Mouse (Mus musculus): ENCODE results near the gene Rps16. TPM values are rescaled to one million over a fixed set of nuclear protein-coding genes. Genes with fewer than 3 reads are reported as not detected.

The Rps16 gene
- total RNA-seq, 2 experiments from 2014 or later, result 489 to 520 TPM

GRCm38 (mm10) chr7:28341381-28341780, 9.1 kb upstream of the Rps16 start:
- intact Hi-C loops (cut with DNase I), result no loop called here
- DNase-seq (ENCODE audit: low spot score), result no peak

GRCm38 (mm10) chr7:28344637-28345036, 5.8 kb upstream of the Rps16 start:
- intact Hi-C loops (cut with DNase I), result loop anchor here (5.0 kb wide), 1 partner anchor 67 kb away; the partner anchor contains the start of gene Eid2b
- no peak for DNase-seq (ENCODE audit: low spot score)

- intact Hi-C loops (cut with DNase I), result loop anchor here (5.0 kb wide), 1 partner anchor 70 kb away; the partner anchor contains the start of gene Eid2b
These were observed 2.7 kb upstream of the Rps16 start for GRCm38 (mm10) chr7:28347746-28348145.

DNA sequence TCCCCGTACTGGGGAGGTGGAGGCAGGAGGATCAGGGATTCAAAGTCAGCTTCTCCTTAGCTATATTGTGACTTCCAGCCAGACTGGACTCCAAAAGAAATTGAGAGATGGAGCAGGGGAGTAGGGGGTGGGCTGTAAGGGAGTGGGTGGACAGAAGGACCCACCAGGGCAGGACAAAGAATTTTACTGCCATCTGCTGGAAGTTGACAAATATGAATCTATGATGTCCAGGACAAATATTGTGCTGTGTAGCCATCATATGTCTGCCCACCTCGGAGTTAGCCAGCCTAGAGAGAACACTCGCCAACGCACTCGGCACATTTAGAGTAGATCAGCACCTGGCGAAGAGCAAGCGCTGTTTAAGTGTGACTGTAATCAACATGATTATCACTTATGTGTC, 1.9 kb upstream of the Rps16 start:
- DNase-seq (ENCODE audit: low spot score), result no peak

More at GRCm38 (mm10) chr7:28347746-28348145, 2.7 kb upstream of the Rps16 start:
- DNase-seq (ENCODE audit: low spot score), result no peak

DNA sequence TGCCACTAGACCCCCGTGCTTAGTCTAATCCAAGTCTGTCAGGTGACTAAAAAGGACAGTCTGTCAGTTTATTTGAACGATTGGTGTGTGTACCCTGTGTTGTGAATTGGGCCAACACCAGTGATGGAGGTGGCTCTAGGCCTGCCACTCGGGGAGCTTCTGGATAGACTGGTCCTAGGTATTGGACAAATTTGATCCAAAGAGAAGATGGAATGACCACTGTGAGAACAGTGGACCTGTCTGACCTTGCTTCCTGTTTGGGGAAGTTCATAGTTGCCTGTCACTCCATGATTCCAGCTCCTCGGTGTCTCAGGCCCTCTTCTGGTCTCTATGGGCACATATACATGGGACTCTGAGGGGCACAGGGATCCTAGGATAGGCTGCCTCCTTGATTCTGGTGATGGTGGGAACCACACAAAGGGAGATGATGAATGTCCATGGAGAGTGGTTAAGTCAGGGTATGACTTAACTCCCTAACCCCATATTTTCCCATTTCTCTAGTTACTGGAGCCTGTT, 1.3 kb downstream of the Rps16 start:
- no peak for DNase-seq (ENCODE audit: low spot score)
- intact Hi-C loops (cut with DNase I), result loop anchor here (2.0 to 5.0 kb wide), 2 partner anchors 19 to 86 kb away; partner anchors contain the start of gene Gmfg

More for the DNA sequence above, 1.9 kb upstream of the Rps16 start:
- intact Hi-C loops (cut with DNase I), result loop anchor here (5.0 kb wide), 1 partner anchor 71 kb away; the partner anchor contains the start of gene Eid2b

DNA sequence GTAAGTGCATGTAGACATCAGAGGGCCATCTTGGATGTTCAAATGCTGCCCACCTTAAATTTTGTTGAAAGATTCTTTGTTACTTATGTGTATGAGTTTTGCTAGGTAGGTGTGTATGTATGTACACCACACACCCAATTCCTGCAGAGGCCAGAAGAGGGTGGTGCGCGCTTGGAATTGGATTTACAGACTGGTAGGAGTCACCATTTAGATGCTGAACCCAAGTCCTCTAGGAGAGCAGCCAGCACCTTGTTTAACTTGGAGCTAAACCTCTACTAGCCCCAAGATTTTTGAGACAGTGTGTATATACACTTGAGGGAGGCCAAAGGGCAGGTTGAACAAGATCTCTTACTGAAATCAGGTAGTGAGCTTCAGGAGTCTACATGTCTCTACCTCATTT, 2.8 kb downstream of the Rps16 start:
- intact Hi-C loops (cut with DNase I), result loop anchor here (5.0 kb wide), 1 partner anchor 84 kb away; the partner anchor contains the start of gene Gmfg
- DNase-seq (ENCODE audit: low spot score), result no peak

DNA sequence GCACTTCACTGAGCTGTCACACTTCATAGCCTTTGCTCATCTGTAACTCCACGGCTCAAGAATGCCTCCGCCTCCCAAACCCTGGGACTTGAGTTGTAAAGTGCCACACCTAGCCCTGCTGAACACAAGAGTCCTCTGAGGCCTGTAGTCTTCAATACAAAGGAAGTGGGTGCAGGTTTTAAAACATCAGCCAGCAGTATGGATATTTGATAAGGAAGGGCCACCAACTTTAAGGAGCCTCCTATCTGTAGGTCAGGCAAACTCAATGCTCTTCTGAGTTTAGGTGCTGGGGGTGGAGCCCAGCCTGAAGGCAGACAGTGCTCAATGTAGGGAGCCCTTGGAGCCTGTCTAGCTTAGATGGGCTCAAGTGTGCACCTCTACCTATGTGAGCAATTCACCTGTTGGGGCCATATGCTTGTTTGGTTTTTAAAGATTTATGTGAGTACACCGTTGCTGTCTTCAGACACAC, 3.7 kb downstream of the Rps16 start:
- no peak for DNase-seq (ENCODE audit: low spot score)

GRCm38 (mm10) chr7:28354596-28354995, 4.1 kb downstream of the Rps16 start:
- intact Hi-C loops (cut with DNase I), result loop anchor here (5.0 kb wide), 1 partner anchor 83 kb away; the partner anchor contains the start of gene Gmfg
- no peak for DNase-seq (ENCODE audit: low spot score)

More for the DNA sequence above, 3.7 kb downstream of the Rps16 start:
- intact Hi-C loops (cut with DNase I), result loop anchor here (5.0 kb wide), 1 partner anchor 83 kb away; the partner anchor contains the start of gene Gmfg

DNA sequence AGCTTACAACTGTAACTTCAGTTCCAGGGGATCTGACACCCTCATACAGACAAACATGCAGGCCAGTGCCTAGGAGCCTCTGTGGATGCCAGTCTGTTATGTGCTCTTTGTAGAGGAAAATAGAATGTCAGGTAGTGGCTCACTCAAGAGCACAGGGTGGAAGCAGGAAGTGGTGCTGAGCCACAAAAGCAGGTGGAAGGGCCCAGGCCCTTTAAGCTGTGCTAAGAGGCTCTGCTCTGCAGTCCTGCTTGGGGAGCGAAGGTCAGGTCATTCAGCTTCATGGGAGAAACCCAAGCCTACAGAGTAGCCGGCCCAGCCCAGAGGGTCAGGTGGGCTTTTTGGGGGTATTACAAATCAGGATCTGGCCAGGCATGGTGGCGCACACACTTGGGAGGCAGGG, 4.8 kb downstream of the Rps16 start:
- intact Hi-C loops (cut with DNase I), result no loop called here
- no peak for DNase-seq (ENCODE audit: low spot score)

DNA sequence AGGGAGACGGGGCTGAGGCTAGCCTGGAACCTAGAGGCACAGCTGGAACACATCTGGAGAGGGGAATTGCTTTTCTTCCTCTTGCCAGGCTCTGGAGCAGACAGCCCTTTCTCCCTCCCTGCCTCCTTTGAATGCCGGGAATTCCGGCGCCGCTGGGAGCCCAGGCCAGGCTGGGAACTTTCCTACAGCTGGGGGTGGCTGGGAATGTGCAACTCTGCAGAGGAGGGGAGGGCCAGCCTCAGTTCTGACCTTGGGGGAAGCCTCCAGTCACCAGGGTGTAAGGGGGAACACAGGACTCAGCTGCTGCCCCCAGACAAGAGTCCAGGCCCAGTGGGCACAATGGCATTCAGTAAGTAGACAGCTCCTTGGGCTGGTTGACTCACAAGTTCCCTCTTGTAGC, 6.5 kb downstream of the Rps16 start:
- intact Hi-C loops (cut with DNase I), result no loop called here
- DNase-seq (ENCODE audit: low spot score), result peak; percentile 69

GRCm38 (mm10) chr7:28357984-28358383, 7.5 kb downstream of the Rps16 start:
- DNase-seq (ENCODE audit: low spot score), result no peak
- intact Hi-C loops (cut with DNase I), result no loop called here

GRCm38 (mm10) chr7:28358431-28358830, 8.0 kb downstream of the Rps16 start:
- intact Hi-C loops (cut with DNase I), result no loop called here
- no peak for DNase-seq (ENCODE audit: low spot score)

- no peak for DNase-seq (ENCODE audit: low spot score)
- intact Hi-C loops (cut with DNase I), result no loop called here
These were observed 9.4 kb downstream of the Rps16 start for GRCm38 (mm10) chr7:28359854-28360253.

GRCm38 (mm10) chr7:28360291-28360690, 9.8 kb downstream of the Rps16 start:
- DNase-seq (ENCODE audit: low spot score), result no peak
- intact Hi-C loops (cut with DNase I), result no loop called here

DNA sequence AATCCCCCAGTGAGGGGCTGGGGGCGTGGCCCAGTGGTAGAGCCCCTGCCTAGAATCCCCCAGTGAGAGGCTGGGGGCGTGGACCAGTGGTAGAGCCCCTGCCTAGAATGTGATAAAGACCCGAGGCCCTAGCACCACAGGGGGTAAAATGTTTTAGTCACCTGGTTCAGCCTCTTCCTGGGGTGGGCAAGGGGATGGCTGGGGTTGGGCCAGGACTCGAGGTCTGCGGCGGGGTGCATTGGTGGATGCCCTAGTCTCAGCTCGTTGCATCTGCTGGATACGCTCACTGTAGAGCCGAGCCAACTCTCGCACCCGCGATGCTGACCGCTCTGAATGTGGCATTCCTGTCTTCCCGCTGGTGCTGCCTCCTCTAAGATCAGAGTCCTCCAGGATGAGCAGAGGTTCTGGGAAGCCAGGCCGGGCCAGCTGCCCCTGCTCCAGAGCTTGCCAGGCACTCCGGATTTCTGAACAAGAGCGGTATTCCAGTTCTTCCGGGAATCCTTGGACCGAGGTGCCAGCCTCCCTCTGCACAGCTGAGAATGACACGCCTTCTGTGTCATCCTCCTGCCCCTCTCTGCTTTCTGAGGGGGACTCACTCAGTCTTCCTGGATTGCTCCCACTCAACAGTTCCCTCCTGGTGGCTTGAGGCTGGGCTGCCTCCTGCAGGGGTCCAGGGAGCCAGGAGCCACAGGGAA, 11.3 kb downstream of the Rps16 start:
- intact Hi-C loops (cut with DNase I), result no loop called here
- no peak for DNase-seq (ENCODE audit: low spot score)

GRCm38 (mm10) chr7:28362441-28363060, 12.1 kb downstream of the Rps16 start:
- DNase-seq (ENCODE audit: low spot score), result no peak

DNA sequence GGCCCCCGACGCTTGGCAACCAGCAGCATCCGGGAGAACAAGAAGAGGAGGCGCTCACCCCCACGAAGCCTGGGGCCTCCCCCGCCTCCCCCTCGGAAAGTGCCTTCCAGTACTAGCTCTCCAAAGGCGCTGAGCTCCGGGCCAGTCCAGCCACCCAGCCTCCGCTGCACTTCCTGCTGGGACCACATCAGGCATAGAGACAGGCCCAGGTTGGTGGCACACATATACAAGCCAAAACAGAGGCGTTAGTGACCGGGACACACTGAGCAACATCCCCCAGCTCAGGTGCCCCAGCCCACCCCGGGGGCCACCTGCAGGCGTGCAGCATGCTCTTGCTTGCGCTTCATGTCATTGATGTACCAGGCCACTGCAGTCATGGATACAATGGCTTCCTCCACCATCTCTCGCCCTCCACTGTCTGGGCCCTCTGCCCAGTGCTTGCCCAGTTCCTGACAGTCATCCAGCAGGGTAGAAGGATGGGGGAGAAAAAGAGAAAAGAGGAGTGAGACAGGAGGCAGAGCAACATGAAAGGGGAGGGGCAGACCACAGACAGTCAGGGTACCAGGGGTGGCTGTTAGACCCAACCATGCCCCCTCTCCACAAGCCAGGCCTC, 17.3 kb downstream of the Rps16 start:
- DNase-seq (ENCODE audit: low spot score), result no peak
- intact Hi-C loops (cut with DNase I), result no loop called here

More at GRCm38 (mm10) chr7:28362441-28363060, 12.1 kb downstream of the Rps16 start:
- intact Hi-C loops (cut with DNase I), result no loop called here

DNA sequence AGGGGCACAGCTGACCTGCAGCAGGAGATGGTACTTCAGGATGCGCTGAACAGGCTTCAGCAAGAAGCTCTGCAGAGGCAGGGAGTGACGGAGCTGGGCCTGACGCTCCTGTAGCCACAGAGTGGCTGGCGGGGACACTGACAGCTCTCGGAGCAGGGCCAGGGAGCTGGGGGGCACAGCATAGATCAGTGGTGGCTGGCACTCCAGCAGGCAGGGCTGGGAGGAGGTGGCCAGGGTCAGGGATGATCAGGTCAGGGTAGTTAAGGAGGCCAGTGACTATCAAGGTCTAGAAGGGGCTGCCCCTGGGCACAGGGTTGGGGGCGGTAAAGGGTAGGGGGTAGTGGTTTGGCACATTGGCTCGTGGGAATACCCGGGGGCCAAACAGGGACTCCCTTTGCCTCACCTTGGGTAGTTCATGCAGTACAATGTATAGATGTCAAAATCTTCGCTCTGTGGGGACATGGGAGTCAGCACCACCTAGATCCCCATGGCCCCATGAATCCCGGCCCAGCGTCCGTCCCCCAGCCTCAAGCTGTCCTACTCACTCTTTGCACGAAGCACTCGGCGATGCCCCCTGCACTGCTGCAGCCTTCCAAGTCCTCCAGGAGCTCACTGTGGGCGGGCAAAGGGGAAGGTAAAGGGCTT, 17.9 kb downstream of the Rps16 start:
- DNase-seq (ENCODE audit: low spot score), result no peak
- intact Hi-C loops (cut with DNase I), result no loop called here

DNA sequence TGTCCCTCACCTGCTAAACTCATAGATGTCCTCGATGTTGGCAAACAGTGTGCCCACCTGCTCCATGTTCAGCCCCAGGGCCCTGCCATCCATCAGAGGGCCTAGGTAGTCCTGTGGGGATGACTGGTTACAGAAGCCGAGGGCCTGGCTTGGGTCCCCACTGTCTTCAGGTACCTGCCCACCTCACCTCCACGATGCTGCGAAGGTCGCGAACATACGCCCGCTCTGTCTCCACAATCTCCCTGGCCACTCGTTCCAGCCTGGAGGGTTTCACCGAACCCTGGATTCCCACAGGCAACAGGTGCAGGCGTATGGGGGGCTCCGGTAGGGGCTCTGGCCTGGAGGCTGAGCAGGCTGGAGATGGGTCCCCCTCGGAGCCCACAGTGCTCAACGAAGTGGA, 19.6 kb downstream of the Rps16 start:
- DNase-seq (ENCODE audit: low spot score), result no peak
- intact Hi-C loops (cut with DNase I), result loop anchor here (2.0 kb wide), 1 partner anchor 19 kb away; the partner anchor contains the start of gene Rps16
